Mouse (Mus musculus): ENCODE results near the gene 1700014D04Rik. TPM values are rescaled to one million over a fixed set of nuclear protein-coding genes. Genes with fewer than 3 reads are reported as not detected.
"Not testable (repeated sequence)": the region's sequence is repeated elsewhere in the genome, so short reads cannot be mapped to it uniquely, and the experiment has no call there.

1700014D04Rik gene
- polyA plus RNA-seq, 1 experiment from 2014 or later, result 0.11 TPM

DNA sequence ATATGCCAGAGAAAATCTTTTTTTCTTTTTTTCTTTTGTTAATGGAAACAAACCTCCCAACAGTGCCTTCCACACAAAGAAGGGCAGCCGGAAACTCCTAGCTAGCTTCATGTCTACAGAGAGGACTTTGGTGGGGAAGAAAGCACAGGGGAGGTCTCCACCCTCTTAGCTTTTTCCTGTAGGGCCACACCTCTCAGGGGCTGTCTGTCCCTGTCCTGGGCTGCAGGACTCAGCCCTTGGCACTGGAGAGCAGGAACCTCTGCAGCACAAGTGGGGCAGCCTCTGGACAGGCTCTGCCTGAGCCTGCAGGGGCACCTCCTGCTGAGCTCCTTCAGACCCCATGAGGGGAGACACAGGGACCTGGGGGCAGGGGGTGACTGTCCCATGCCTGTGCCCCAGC lies 46.4 kb downstream of the 1700014D04Rik start:
- not testable (repeated sequence) for ATAC-seq (ENCODE audit: low FRiP score); DNase-seq (ENCODE audit: low spot score); H3K4me3 ChIP-seq (replicated peaks; ENCODE audit: low read length); H3K36me3 ChIP-seq (replicated peaks; ENCODE audit: control insufficient read depth, insufficient read depth); H3K4me1 ChIP-seq (replicated peaks; ENCODE audit: control insufficient read depth, insufficient read depth, low read length); H3K4me2 ChIP-seq (replicated peaks); H3K27me3 ChIP-seq (ENCODE audit: control insufficient read depth, insufficient read depth, low read length); H3K27ac ChIP-seq; H3K9ac ChIP-seq; H3K9me3 ChIP-seq (ENCODE audit: control insufficient read depth, low read length)
- WGBS, result 65% methylated on average over 1 of the region's 1 CpGs

DNA sequence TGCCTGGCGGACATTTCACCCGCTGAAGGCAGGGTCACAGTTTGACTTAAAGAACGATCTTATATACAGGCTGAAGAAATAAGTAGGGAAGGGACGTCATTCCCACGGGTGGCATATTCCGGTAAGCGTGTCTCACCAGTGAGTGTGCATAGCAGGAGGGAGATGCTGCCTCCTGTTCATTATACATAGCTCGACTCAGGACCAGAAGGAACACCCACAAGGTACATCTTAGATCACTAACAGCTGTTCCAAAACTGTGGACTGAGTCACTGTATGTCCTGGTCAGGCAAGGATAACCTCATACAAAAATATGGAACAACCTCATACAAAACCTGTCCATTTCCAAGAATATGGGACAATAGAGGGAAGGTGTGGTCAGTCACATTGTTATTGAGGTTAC lies 47.4 kb downstream of the 1700014D04Rik start:
- no peak for DNase-seq (ENCODE audit: low spot score)
- no peak overlapping the region for H3K9ac ChIP-seq
- no peaks in the 10 kb centered on the region for H3K27me3 ChIP-seq (ENCODE audit: control insufficient read depth, insufficient read depth, low read length)
- H3K4me1 ChIP-seq (replicated peaks; ENCODE audit: control insufficient read depth, insufficient read depth, low read length), result no peaks in the 10 kb centered on the region
- H3K4me3 ChIP-seq (replicated peaks; ENCODE audit: low read length), result no peak overlapping the region
- H3K4me2 ChIP-seq (replicated peaks), result no peak overlapping the region
- no peaks in the 10 kb centered on the region for H3K9me3 ChIP-seq (ENCODE audit: control insufficient read depth, low read length)
- no peak overlapping the region for H3K27ac ChIP-seq
- no peaks in the 10 kb centered on the region for H3K36me3 ChIP-seq (replicated peaks; ENCODE audit: control insufficient read depth, insufficient read depth)
- WGBS, result 91% methylated on average over 8 of the region's 8 CpGs
- ATAC-seq (ENCODE audit: low FRiP score), result no peak

DNA sequence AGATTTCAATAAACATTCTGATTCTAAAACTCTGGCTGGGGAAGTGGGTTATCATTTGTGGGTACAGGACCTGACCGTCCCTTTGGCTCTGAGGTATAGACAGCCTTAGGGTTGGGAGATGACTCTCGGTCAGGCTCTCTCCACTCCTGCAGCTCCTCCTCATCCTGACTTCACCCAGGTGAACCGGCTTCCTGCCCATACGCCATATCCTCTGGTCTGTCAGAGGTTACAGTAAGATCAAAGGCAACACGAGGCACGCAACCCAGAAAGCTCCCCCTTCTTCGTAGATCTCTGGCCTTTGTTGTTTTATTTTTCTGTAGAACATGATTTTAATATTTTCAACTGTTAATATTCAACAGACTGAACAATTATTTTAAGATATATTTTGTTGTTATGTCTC lies 50.8 kb downstream of the 1700014D04Rik start:
- Histone ChIP-seq H3K36me3 (replicated peaks; ENCODE audit: control insufficient read depth, insufficient read depth) (no peaks in the 10 kb centered on the region), H3K27me3 (ENCODE audit: control insufficient read depth, insufficient read depth, low read length) (no peaks in the 10 kb centered on the region), H3K9me3 (ENCODE audit: control insufficient read depth, low read length) (no peaks in the 10 kb centered on the region), H3K9ac (no peak overlapping the region), H3K4me2 (replicated peaks) (no peak overlapping the region), H3K4me3 (replicated peaks; ENCODE audit: low read length) (no peak overlapping the region), H3K4me1 (replicated peaks; ENCODE audit: control insufficient read depth, insufficient read depth, low read length) (no peaks in the 10 kb centered on the region), H3K27ac (no peak overlapping the region)
- DNase-seq (ENCODE audit: low spot score) (no peak), ATAC-seq (ENCODE audit: low FRiP score) (no peak)
- 95% methylated on average over 7 of the region's 7 CpGs for WGBS

DNA sequence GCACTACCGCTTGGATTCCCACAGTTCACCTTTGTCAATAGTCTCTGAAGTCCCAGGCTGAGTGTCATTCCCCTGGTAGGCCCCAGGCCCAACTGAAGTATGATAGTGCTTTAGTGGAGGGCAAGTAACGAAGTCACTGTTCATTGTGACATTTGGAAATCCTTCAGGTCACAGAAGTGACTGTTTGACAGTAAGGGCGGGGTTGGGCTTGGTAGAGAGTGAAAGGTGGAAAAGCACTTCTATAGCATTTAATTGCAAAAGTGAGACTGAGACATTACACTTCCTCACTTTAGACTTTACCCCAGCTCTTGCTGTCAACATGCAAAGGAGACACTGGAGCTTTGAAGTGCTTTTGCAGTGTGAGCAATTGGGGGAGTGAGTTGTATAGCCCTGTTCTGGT lies 52.5 kb downstream of the 1700014D04Rik start, which contains the start of gene 4921517D22Rik:
Gene 4921517D22Rik (minus strand): TSS at position 101 of the 400 bp plus-strand sequence.
- no peak within 1 kb of the TSS for H3K9ac ChIP-seq
- H3K9me3 ChIP-seq (ENCODE audit: control insufficient read depth, low read length), result no peaks in the 10 kb centered on the region
- H3K4me2 ChIP-seq (replicated peaks), result no peak within 1 kb of the TSS
- no peak within 1 kb of the TSS for H3K4me3 ChIP-seq (replicated peaks; ENCODE audit: low read length)
- DNase-seq (ENCODE audit: low spot score) (no peak), ATAC-seq (ENCODE audit: low FRiP score) (no peak)
- no peaks in the 10 kb centered on the region for H3K4me1 ChIP-seq (replicated peaks; ENCODE audit: control insufficient read depth, insufficient read depth, low read length)
- no peak within 1 kb of the TSS for H3K27ac ChIP-seq
- 85% methylated on average over 3 of the region's 3 CpGs for WGBS
- no peaks in the 10 kb centered on the region for H3K27me3 ChIP-seq (ENCODE audit: control insufficient read depth, insufficient read depth, low read length)
- H3K36me3 ChIP-seq (replicated peaks; ENCODE audit: control insufficient read depth, insufficient read depth), result no peaks in the 10 kb centered on the region

DNA sequence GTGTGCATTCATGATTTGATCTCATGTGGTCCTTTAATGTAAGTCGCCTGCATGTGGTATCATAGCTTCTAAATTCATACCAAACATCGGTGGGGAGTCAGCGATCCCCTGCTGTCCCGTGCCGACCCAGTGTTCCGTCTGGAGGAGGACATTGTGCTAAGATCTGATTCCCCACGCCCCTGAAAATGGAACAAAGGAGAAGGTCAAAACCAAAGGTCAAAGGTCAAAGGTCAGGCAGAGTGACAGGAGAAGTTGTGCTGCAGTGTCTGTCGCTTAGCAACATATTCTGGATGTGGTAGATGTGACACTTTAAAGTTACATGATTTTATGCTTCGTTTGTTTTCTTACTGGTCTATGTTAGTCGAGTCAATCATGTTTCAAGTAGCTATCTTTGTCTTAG lies 55.1 kb downstream of the 1700014D04Rik start:
- Histone ChIP-seq H3K27me3 (ENCODE audit: control insufficient read depth, insufficient read depth, low read length) (no peaks in the 10 kb centered on the region), H3K9me3 (ENCODE audit: control insufficient read depth, low read length) (no peaks in the 10 kb centered on the region), H3K4me3 (replicated peaks; ENCODE audit: low read length) (no peak overlapping the region), H3K27ac (no peak overlapping the region), H3K4me1 (replicated peaks; ENCODE audit: control insufficient read depth, insufficient read depth, low read length) (no peaks in the 10 kb centered on the region), H3K9ac (no peak overlapping the region), H3K4me2 (replicated peaks) (no peak overlapping the region), H3K36me3 (replicated peaks; ENCODE audit: control insufficient read depth, insufficient read depth) (no peaks in the 10 kb centered on the region)
- 8% methylated on average over 10 of the region's 10 CpGs for WGBS
- ATAC-seq (ENCODE audit: low FRiP score) (no peak), DNase-seq (ENCODE audit: low spot score) (no peak)

Other genes with a start within 250 kb of the 1700014D04Rik start
- 100 and 109 TPM in 2 replicates for gene Agtpbp1, start 161.5 kb downstream of the 1700014D04Rik start, polyA plus RNA-seq (2014; fragmentation: Nextera tagmentation; extraction: Ambion mirVana)
- gene Naa35, start 161.5 kb downstream of the 1700014D04Rik start, polyA plus RNA-seq (2014; fragmentation: Nextera tagmentation; extraction: Ambion mirVana), result 119 and 124 TPM in 2 replicates
- gene Golm1, start 70.9 kb downstream of the 1700014D04Rik start, polyA plus RNA-seq (2014; fragmentation: Nextera tagmentation; extraction: Ambion mirVana), result 25.3 and 29.7 TPM in 2 replicates
- not detected in 2 replicates for gene 4921517D22Rik, start 52.6 kb downstream of the 1700014D04Rik start, polyA plus RNA-seq (2014; fragmentation: Nextera tagmentation; extraction: Ambion mirVana)
- 0.05 and 0.16 TPM in 2 replicates for gene Spata31d1a, start 36.4 kb downstream of the 1700014D04Rik start, polyA plus RNA-seq (2014; fragmentation: Nextera tagmentation; extraction: Ambion mirVana)
- not detected in 2 replicates for gene Spata31d1b, start 34.5 kb downstream of the 1700014D04Rik start, polyA plus RNA-seq (2014; fragmentation: Nextera tagmentation; extraction: Ambion mirVana)
- 0.09 TPM in 1 of 2 replicates, not detected in the other for gene Spata31d1d, start 15.0 kb downstream of the 1700014D04Rik start, polyA plus RNA-seq (2014; fragmentation: Nextera tagmentation; extraction: Ambion mirVana)
- 185 and 197 TPM in 2 replicates for gene Isca1, start 23.1 kb upstream of the 1700014D04Rik start, polyA plus RNA-seq (2014; fragmentation: Nextera tagmentation; extraction: Ambion mirVana)
- not detected in 2 replicates for gene Gm49354, start 35.5 kb upstream of the 1700014D04Rik start, polyA plus RNA-seq (2014; fragmentation: Nextera tagmentation; extraction: Ambion mirVana)
- 42.8 and 43.1 TPM in 2 replicates for gene Tut7, start 76.4 kb upstream of the 1700014D04Rik start, polyA plus RNA-seq (2014; fragmentation: Nextera tagmentation; extraction: Ambion mirVana)

Data from hindbrain, embryonic 14.5 days (tissue).